Mouse (Mus musculus) midbrain, embryonic 16.5 days (tissue): Measurements from ENCODE around the gene Cux2. TPM values are rescaled to one million over a fixed set of nuclear protein-coding genes. Genes with fewer than 3 reads are reported as not detected.

Experiments
- ATAC-seq: fragments of 200-750 bp; cut with Nextera tagmentation; 2 replicates; pipeline ENCODE4 v1.8.0; 2017; ENCODE audit warnings: moderate TSS enrichment
- H3K27ac ChIP-seq: fragments of 300-500 bp; sonication (generic); 2 replicates; pipeline ENCODE4 v1.5.1; 2014; ENCODE audit warnings: mild to moderate bottlenecking, low read length, mixed read lengths
- H3K27me3 ChIP-seq: fragments of 300-500 bp; sonication (generic); 2 replicates; pipeline ENCODE4 v1.6.1; 2014; ENCODE audit warnings: low read depth, low read length, mixed read lengths; ENCODE audit not compliant: control insufficient read depth, insufficient read depth
- H3K36me3 ChIP-seq: fragments of 300-500 bp; sonication (generic); 2 replicates; pipeline ENCODE4 v1.6.1; 2014; ENCODE audit warnings: mild to moderate bottlenecking, low read length, moderate library complexity, mixed read lengths; ENCODE audit not compliant: control insufficient read depth, insufficient read depth
- H3K4me1 ChIP-seq: fragments of 300-500 bp; sonication (generic); 2 replicates; pipeline ENCODE4 v1.6.1; 2014; ENCODE audit warnings: mild to moderate bottlenecking, low read length, mixed read lengths; ENCODE audit not compliant: control insufficient read depth, insufficient read depth
- H3K4me2 ChIP-seq: fragments of 300-500 bp; sonication (generic); 2 replicates; pipeline ENCODE4 v1.6.1; 2014; ENCODE audit warnings: mild to moderate bottlenecking, low read length, mixed read lengths
- H3K4me3 ChIP-seq: fragments of 300-500 bp; sonication (generic); 2 replicates; pipeline ENCODE4 v1.5.1; 2014; ENCODE audit warnings: low read depth, mild to moderate bottlenecking, low read length, moderate library complexity, mixed read lengths
- H3K9ac ChIP-seq: fragments of 300-500 bp; sonication (generic); 2 replicates; pipeline ENCODE4 v1.6.1; 2014; ENCODE audit warnings: low read depth, low read length, mixed read lengths
- H3K9me3 ChIP-seq: fragments of 300-500 bp; sonication (generic); replicated peaks from 2 replicates; pipeline ENCODE4 v1.6.1; 2014; ENCODE audit warnings: mild to moderate bottlenecking, low read length, mixed read lengths; ENCODE audit not compliant: control insufficient read depth, poor library complexity, severe bottlenecking
- WGBS: fragments of 180-500 bp; shearing (Covaris S2); extraction: QIAGEN DNeasy Blood & Tissue Kit; methylation state at CpG from one replicate; pipeline ENCODE4 v1.1.7; 2014; 5-methylcytosine and 5-hydroxymethylcytosine counted together
- polyA plus RNA-seq: library from polyadenylated mRNA; unstranded; fragments of >200 nt; fragmentation: Nextera tagmentation; extraction: Ambion mirVana; gene quantifications from 2 replicates; pipeline ENCODE4 v1.2.1, GENCODE M21; 2015

Gene Cux2
- polyA plus RNA-seq, 1 experiment from 2014 or later, result 20.2 TPM

DNA sequence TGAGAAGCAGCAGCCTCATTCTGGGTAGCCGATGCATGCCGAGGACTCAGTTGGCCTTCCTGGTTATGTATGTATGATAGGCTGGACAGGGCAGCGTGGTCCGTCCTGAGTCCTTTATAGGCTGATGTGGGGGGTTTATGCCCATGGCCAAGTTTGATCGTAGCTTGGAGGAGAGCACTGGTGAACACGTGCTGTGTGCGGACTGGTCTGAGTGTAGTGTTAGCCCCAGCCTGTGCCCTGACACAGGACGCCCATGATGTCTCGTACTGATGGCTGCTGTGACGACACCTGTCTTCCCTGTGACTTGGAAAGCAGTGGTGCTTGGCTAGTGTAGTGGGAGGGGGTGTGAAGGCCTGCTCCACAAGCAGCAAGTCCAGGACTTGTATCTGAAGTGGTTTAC lies 236.2 kb downstream of the Cux2 start:
- H3K36me3 ChIP-seq, result peaks cover 25% of the 10 kb centered on the region
- no peaks in the 10 kb centered on the region for H3K27me3 ChIP-seq
- H3K4me3 ChIP-seq, result no peak overlapping the region
- H3K4me1 ChIP-seq, result no peaks in the 10 kb centered on the region
- H3K9ac ChIP-seq, result no peak overlapping the region
- H3K4me2 ChIP-seq, result no peak overlapping the region
- 96% methylated on average over 10 of the region's 10 CpGs for WGBS
- no peaks in the 10 kb centered on the region for H3K9me3 ChIP-seq
- ATAC-seq, result no peak
- H3K27ac ChIP-seq, result no peak overlapping the region

GRCm38 (mm10) chr5:121812526-121813243 lies 237.2 kb downstream of the Cux2 start:
- no peaks in the 10 kb centered on the region for H3K27me3 ChIP-seq
- no peaks in the 10 kb centered on the region for H3K9me3 ChIP-seq
- H3K4me3 ChIP-seq, result no peak overlapping the region
- no peak for ATAC-seq
- no peak overlapping the region for H3K4me2 ChIP-seq
- 90% methylated on average over 7 of the region's 7 CpGs for WGBS
- H3K36me3 ChIP-seq, result peaks cover 17% of the 10 kb centered on the region
- H3K4me1 ChIP-seq, result no peaks in the 10 kb centered on the region
- no peak overlapping the region for H3K9ac ChIP-seq
- no peak overlapping the region for H3K27ac ChIP-seq

GRCm38 (mm10) chr5:121811485-121811931 lies 238.4 kb downstream of the Cux2 start:
- Histone ChIP-seq H3K36me3 (peaks cover 14% of the 10 kb centered on the region), H3K4me3 (no peak overlapping the region), H3K27me3 (no peaks in the 10 kb centered on the region), H3K27ac (no peak overlapping the region), H3K4me2 (no peak overlapping the region), H3K9ac (no peak overlapping the region), H3K4me1 (no peaks in the 10 kb centered on the region), H3K9me3 (no peaks in the 10 kb centered on the region)
- 97% methylated on average over 5 of the region's 5 CpGs for WGBS
- ATAC-seq, result no peak

DNA sequence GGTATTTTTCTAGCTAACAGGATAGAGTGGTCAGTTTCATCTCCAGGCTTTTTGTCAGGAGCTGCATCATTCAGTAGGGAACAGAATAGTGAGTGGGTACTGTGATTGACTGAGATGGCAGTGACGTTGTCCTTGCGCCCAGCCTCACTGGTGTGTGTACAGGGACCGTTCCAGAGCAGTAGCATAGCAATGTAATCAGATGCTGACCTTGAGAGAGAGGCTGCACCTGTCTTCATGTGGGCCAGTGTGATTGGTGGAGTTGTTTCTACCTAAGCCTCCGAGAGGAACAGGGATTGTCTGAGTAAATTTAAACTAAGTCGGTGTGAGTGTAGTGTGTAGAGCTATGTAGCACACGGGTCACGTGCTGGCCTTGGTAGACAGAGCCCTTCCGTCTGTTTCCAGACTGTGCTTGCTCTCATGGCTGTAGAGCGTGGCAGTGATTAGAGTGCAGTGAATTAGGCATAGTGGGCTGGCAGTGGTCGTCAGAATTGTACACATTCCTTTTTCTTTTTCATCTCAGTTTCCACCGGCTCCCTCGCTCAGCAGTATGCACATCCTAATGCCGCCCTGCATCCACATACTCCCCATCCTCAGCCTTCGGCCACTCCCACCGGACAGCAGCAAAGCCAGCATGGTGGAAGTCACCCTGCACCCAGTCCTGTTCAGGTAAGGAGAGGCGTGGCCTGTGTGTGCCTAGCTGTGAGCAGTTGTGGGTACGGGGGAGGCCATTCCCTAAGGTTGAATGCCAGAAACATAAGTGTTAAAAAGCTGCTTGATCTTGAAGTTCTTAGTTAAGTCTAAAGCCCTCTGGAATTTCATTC lies 239.4 kb downstream of the Cux2 start:
- WGBS, result 90% methylated on average over 17 of the region's 17 CpGs
- no peak overlapping the region for H3K27ac ChIP-seq
- no peak for ATAC-seq
- no peak overlapping the region for H3K4me3 ChIP-seq
- no peak overlapping the region for H3K9ac ChIP-seq
- H3K4me1 ChIP-seq, result no peaks in the 10 kb centered on the region
- peaks cover 14% of the 10 kb centered on the region for H3K36me3 ChIP-seq
- H3K4me2 ChIP-seq, result no peak overlapping the region
- no peaks in the 10 kb centered on the region for H3K9me3 ChIP-seq
- no peaks in the 10 kb centered on the region for H3K27me3 ChIP-seq

- peaks cover 14% of the 10 kb centered on the region for H3K36me3 ChIP-seq
- no peaks in the 10 kb centered on the region for H3K27me3 ChIP-seq
- no peak overlapping the region for H3K27ac ChIP-seq
- H3K4me2 ChIP-seq, result no peak overlapping the region
- no peak overlapping the region for H3K9ac ChIP-seq
- no peaks in the 10 kb centered on the region for H3K4me1 ChIP-seq
- no peaks in the 10 kb centered on the region for H3K9me3 ChIP-seq
- WGBS, result 86% methylated on average over 5 of the region's 5 CpGs
- no peak for ATAC-seq
- H3K4me3 ChIP-seq, result no peak overlapping the region
These were observed 240.2 kb downstream of the Cux2 start for GRCm38 (mm10) chr5:121809667-121810224.

DNA sequence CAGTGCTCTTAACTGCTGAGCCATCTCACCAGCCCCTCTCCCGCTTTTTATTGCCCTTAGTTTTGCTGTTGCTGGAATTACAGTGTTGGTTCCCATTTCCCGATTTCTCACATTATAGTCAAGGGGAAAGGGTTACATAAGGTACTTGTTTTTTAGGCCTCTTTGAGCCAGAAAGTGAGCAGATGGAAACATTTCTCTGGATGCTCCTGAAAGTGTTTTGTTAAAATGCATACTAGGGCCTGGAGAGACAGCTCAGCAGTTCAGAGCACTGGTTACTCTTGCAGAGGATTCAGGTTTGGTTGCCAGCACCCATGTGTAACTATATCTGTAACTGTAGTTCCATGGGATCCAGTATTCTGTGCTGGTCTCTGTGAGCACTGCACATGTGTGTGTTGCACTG lies 241.7 kb downstream of the Cux2 start:
- no peak for ATAC-seq
- no peaks in the 10 kb centered on the region for H3K9me3 ChIP-seq
- H3K27ac ChIP-seq, result no peak overlapping the region
- 96% methylated on average over 2 of the region's 2 CpGs for WGBS
- H3K36me3 ChIP-seq, result peaks cover 21% of the 10 kb centered on the region
- no peak overlapping the region for H3K4me2 ChIP-seq
- no peaks in the 10 kb centered on the region for H3K4me1 ChIP-seq
- no peak overlapping the region for H3K4me3 ChIP-seq
- H3K9ac ChIP-seq, result no peak overlapping the region
- no peaks in the 10 kb centered on the region for H3K27me3 ChIP-seq

GRCm38 (mm10) chr5:121807186-121807585 lies 242.7 kb downstream of the Cux2 start:
- 60% methylated on average over 3 of the region's 3 CpGs for WGBS
- H3K4me3 ChIP-seq, result no peak overlapping the region
- no peaks in the 10 kb centered on the region for H3K27me3 ChIP-seq
- no peak overlapping the region for H3K9ac ChIP-seq
- H3K9me3 ChIP-seq, result no peaks in the 10 kb centered on the region
- no peak overlapping the region for H3K4me2 ChIP-seq
- no peak for ATAC-seq
- H3K27ac ChIP-seq, result no peak overlapping the region
- no peaks in the 10 kb centered on the region for H3K4me1 ChIP-seq
- peaks cover 25% of the 10 kb centered on the region for H3K36me3 ChIP-seq
